Mouse (Mus musculus) right cerebral cortex, postnatal 14 days (tissue): Measurements from ENCODE around the gene Tgfa.
A peak's percentile ranks its signal among the peaks of the same experiment; 100 is the strongest.

ENCODE experiments used
- DNase-seq: peaks from one replicate; pipeline ENCODE4 v3.0.0; 2022

Tgfa gene

DNA sequence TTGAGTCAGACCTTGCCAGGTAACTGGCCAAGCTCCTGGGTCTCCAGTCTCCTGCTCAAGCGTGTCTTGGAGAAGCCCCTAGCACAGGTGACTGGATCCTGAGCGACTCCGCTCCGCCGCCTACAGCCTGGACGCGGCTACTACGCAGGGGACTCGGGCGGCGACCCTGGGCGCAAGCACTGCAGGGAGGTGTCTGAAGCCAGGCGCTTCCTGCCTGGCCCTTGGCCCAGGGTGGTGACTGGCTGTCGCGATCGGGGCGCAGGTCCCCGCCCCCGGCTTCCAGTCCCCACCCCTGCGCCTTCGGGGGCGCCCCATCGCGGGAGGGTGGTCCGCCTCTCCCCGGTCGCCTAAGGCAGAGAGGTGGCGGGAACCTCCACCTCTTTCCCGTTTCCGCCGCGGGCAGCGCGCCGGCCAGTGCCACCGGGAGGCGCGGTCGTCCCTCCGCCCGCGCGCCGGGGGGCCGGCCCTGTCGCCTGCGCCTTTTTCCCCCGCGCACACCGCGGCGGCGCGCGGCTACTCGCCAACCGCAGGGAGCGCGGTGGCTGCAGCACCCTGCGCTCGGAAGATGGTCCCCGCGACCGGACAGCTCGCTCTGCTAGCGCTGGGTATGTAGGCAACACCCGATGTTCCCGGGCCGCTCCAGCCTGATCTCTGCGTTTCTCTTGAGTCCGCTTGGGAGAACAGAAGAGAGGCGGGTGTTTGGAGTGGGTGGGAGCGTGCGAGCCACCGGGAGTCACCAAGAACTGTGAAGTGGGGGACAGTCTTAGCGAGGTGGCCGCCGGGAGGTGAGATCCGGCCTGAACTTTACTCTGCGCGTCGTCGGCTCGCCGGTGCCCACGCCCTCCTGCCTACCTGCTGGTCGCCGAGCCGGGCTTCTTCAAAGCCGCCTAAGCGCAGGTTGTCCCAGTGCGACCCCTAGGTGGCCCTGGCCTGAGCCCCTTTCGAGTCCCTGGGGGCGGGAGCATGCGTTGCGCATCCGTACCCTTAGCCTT, at the start of gene Tgfa:
Gene Tgfa, plus strand, starts transcription at position 283 of the 992 bp plus-strand sequence.
- peak; percentile 61 for DNase-seq

DNA sequence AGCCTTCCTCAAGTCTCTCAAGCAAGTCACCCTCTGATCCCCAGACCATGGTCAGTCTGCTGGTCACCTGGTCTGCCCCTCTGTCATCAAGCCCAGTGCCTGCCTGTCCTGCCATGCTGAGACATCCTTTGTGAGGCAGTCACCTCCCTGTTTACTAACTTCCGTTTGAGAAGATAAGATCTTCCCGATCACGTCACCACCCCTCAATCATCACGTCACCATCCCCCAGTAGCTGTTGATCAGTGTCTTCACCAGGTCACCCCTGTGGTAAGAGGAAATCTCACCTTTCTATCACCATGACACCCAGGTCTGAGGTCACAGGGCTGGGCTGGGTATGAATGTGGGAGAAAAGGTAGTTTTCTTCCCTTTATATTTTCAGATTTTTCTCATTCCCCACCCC, 46.5 kb upstream of the Tgfa start:
- no peak for DNase-seq

DNA sequence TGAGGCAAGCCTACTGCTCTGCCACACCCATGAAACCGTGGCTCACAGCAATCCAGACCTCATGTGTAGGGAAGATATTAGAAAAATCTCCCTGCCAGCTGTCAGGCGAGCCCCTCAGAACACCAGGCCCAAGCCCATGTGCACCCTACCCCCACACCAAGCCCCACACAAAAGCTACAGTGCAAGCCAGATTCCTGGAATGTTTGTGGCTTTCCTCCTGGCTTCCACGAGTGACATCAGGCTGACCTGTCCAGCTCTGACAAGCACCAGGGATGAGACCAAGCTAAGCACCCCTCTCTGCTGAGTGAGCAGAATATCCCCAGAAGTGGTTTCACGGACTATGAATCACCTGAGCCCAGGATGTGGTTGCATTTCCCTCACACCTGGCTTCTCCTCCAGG, 46.0 kb upstream of the Tgfa start:
- no peak for DNase-seq

DNA sequence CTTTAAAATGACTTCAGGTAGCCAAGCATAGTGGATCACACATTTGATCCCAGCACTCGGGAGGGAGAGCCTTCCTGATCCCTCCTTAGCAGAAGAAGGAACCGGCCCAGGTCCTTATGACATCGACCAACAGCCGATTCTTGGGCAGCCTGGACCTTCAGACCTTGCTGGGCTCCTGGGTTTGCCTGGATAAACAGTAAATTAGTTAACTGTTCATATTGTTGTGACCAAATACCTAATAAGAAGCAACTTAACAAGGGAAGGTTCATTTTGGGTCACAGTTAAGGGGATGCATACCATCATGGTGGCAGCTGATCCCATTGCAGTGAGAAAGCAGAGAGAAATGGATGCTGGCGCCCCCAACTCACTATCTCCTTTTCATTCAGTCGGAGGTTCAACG, 42.3 kb upstream of the Tgfa start:
- DNase-seq = no peak

DNA sequence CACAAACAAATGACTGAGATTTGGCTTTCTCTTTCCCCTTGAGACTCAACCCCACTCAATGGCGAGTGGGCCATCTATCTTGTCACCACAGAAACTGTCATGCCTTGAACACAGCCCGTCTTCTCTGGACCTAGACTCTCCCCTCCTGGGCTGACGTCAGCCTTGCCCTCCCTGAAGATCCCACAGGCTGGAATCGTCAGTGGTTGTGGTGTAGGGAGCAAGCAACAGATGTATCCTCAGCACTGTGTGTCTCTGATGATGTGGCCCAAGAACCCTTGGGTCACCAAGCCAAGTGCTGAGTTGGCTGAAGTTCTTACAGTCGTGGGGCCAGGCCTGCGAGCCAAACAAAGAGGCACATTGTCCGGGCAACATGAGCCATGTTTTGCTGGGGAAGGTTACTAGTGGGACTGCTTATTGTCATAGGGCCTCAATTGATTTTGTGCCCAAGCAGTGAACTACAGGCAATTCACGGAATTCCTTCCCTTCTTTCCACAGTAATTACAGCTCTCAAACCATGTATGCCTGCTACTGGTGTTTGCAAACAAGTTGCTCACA, 41.5 kb upstream of the Tgfa start:
- DNase-seq = no peak

DNA sequence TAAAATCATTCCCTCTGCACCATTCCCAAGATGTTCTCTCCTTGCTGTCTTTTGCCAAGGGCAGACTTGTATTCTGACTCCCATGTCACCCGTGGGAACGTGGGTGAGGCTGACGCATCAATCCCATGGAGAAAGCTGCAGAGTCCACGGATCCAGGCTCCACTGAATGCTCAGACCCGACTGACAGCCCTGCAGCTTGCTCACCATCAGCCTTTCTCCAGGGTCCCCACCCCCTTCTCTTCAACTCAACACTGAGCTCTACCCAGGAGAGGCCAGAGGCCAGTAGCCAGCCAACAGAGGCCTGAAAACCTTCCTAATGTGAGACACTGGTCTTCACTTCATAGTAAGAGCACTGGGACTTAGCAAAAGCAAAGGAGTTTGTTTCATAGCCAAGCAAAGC, 41.0 kb upstream of the Tgfa start:
- no peak for DNase-seq

DNA sequence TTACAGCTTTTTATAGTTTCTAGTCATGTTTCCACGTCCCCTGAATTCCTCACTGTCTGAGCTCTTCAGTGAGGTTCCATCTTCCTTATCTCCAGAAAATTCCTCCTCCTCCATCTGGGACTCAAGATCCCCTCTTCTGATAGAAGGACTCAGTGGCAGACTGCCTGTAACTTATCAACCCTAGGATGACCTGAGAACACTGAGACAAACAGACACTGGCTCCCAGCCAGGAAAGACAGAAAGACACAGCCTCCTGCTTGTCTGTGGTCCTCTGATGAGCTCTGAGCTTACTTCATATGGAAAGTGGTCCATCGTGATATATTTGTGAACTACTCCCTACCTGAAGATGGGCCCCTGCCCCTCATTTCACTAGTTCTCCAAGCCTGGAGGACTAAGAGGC, 40.5 kb upstream of the Tgfa start:
- no peak for DNase-seq

DNA sequence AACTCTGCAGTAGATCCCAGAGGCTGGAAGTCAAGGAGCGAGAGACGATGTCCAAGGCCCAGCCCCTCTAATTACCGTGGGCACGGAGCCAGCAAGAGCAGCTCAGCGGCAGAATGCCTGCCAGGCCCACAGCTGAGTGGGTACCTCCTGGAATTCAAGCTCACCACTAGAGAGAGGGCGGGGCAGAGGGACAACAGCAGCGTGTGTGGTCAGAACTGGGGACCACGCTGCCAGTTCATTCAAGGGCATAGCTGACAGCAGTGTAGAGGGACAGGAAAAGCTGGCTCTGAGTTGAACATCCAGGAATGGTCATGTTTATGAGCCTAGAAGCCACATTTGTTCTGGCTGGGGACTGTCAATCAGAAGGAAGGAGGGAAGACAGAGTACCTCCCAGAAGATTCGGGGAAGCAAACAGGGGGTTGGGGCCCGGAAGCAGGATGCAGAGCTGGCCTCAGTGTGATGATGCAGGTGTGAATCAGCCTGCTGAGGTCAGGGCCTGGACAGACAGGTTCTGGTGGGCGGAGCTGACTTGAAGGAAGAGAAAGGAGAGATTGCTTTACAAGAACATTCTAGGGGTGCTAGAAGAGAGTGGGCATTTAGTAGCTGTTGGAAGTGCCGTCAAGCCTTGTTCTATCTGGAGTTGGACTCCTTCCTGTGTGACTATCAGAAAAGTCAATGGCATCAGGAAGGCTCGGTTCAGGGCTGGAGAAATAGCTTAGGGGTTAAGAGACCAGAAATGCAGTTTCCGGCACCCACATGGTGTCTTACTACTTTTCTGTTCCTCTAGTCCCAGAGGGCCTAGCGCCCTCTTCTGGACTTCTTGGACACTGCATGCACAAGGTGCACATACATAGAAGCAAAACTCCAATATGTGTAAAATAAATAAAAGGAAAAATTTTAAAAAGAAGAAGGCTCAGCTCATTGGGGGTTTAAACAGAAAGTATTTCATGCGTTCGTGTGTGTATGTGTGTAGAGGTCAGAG, 37.5 kb upstream of the Tgfa start:
- peak; percentile 33 for DNase-seq

DNA sequence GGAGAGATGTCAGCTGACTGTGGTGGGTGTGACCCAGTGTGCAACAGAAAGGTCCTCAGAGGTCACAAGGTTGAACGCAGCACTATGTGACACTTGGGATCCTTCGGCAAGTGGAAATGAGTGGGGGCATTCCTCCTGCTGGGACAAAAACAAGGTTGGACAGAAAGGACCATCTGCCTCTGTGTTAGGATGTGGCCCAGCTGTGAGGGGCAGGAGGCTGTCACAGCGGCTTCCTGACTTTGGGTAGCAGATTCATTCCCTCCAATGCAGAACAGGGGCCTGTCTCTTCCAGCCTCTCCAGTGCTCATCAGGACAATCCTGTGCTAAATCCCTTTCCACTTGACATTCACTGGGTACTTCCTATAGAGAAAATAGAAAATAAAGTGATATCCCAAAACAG, 34.1 kb upstream of the Tgfa start:
- DNase-seq = no peak

DNA sequence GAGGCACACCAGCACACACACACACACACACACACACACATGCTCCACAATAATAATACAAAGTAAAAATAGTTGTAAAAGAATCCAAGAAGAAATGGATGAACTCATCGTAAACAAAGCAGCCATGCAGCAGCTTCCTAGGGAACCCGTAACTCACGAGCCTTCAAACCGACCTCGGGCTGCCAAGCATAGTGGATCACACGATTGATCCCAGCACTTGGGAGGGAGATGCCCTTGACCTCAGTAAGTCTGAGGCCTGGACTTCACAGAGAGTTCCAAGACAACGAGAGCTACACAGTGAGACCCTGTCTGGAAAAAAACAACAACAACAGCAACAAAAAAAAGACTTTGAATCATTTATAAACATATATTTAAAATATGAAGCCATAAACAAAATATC, 33.4 kb upstream of the Tgfa start:
- DNase-seq = no peak

DNA sequence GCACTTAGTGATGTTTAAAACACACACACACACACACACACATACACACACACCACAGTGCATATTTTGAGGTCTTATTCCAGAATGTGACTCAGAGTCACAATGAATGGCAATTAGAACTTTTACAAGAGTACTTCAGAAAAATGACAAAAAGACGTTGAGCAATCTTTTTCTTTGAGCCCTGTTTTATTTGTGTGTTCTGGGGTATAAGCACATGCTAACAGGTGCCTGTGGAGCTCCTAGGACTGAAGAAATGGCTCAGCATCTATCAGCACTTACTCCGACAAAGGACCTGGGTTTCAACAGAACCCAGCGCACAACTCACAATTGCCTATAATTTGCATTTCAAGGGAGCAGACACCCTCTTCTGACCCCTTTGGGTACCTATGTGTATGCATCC, 31.0 kb upstream of the Tgfa start:
- DNase-seq = no peak

DNA sequence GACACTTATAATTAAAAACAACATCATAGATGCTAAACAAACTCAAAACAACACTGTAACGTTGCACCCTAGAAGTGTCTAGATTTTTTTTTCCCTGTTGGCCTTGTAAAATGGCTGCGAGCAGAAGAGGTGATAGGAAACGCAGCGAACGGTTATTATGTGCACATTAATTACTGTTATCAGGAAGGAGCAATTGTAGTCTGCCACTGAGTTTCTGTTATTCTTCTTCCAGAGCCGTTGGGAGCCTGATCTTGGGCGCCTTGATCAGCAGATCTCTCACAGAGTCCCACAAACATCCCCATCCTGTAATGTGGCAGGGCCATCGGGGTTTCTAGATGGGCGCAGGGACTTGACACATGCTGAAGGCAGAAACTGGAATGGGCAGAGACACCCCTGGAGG, 28.6 kb upstream of the Tgfa start:
- DNase-seq = no peak

DNA sequence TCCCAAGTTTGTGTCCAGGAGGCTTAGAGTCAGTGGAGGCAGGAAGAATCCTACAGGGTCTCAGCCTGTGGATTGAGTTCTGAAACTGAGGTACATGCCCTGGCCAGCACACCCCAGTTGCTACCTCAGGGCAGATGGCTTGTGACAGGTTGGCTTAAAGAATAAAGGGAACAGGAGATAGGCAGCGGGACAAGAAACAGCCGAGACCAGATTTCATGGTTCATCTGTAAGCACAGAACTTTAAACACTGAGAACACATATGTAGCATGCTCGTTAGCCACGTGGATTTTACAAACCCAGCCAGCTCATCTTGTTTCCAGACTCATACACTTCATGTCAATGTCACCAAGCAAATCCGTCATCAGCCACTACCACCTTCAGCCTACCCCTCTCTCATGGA, 27.2 kb upstream of the Tgfa start:
- DNase-seq = no peak

DNA sequence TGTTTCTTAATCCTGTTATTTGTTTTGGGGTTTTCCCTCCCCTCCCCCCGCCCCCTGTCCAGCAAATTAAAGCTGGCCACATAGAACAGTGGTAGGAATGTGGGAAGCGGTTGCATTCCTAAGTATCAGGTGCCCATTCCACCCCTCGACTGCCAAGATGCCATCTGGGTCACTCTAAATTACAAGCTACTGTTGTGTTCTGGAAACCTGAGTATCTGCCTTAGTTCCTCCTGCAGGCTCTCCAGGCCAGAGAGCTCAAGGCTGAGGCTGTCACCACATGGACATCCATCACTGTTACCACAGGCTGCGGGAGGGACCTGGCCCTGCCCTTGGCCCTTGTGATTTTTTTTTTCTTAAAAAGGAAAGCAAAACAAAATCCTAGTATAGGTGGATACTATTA, 25.9 kb upstream of the Tgfa start:
- no peak for DNase-seq

DNA sequence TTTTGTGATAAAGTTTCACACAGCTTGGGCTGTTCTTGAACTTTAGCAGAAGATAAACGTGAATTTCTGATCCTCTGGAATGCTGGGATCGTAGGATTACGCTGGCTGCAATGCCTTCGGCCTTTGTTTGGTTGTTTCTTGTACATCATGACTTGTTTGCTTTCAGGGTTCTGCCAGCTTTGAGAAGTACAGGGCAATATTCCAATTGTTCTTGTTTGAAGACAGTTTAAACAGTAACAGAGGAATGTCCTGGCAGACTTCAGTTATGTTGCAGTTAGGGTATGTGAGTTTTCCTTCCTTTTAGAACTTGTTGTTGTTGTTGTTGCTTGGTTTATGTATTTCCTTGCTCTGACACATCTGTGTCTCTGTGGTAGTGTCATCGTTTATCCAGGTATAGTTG, 18.8 kb upstream of the Tgfa start:
- DNase-seq = no peak

DNA sequence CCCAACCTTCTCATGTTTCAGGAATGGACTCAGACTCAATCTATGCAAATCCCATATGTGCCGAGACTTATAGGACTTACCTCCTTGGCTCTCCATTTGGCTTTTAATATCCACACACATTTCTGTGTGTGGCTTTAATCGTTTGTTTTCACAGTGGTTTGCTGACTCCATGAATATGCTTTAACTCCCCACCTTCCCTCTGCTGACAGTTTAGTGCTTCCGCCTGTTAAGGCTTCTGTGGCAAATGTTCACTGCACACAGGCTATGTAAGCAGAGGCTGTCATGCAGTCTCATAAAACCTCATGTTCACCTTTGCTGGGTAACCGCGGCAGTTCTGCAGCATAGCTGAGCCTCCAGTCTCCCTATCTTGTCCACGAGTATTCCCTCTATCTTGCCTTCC, 18.3 kb upstream of the Tgfa start:
- DNase-seq = no peak

DNA sequence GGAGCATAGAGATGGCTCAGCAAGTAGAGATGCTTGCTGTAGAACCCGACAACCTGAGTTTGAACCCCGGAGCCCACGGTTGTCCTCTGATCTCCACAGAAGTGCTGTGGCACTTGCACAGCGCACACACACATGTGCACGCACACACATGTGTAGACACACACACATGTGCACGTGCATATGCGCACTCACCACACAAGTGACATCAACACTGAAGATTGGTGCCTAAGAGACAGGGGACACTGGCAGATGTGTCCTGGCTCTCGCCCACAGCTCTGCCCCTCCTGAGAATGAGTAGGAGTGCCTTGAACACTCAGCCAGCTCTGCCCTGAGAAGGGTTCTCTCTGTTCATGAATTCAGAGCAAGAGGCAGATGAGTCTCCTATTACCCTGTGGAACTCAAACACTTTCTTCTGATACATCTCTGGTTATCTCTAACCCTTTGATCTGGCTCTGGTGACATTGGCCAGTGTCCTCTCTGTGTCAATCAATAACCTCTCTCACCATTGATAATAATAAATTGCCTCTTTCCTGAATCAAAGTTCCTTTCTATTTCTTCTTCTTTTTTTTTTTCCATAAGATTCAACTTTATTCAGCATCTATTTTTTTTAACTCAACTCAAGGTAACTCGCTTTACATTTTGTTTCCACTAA, 17.6 kb upstream of the Tgfa start:
- DNase-seq = no peak

DNA sequence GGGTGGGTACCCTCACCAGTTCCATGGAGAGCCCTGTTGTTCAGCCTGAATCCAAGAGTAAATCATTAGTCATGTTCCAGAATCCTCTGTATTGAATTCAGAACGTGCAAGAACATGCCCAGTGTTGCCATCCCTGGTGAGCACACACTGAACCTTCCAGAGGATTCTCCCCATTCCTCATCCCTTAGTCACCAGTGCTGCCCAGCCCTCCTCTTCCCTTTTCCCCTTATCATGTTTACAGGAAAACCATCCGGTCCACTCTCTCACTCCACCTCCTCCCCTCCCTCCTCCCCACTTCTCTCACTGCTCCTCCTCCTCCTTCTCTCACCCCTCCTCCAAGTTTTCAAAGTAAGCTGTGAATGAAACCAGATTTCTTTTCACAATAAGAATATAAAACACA, 14.4 kb upstream of the Tgfa start:
- no peak for DNase-seq

DNA sequence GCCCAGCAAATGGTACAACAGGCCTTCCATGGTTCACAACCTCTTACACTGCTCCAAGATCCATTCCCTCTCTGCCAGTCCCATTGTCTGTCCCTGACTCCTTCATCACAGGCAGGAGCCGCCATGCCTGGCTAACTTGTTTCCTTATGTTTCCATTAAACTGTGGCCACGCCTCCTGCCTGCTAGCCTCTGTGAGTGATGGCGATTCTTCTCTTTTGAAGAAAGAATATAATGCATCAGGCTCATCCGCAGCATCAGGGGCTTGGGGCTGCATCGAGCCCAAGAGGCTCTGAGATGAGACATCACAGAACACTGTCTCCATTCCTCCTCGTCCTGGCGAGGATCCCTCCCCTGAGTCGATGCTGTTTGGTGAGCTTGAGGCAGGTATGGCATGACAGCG, 13.0 kb upstream of the Tgfa start:
- no peak for DNase-seq

DNA sequence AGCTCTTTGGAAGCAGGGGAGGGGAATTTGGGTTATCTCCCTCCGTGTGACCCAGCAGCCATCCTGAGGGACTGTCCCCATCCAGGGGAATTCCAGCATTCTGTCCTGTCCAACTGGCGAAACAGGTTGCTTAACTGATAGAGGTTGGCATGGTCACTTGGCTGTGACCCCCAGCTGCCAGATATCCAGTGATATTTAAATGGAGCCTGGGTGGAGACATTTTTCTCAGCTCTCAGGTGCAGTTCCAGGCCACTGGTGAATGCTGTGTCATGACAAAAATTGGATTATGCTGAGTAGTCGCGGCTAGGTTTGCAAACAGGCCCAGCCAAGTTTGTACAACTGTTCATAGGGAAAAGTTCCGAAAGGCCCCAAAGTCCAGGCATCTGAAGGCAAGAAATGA, 12.4 kb upstream of the Tgfa start:
- no peak for DNase-seq

DNA sequence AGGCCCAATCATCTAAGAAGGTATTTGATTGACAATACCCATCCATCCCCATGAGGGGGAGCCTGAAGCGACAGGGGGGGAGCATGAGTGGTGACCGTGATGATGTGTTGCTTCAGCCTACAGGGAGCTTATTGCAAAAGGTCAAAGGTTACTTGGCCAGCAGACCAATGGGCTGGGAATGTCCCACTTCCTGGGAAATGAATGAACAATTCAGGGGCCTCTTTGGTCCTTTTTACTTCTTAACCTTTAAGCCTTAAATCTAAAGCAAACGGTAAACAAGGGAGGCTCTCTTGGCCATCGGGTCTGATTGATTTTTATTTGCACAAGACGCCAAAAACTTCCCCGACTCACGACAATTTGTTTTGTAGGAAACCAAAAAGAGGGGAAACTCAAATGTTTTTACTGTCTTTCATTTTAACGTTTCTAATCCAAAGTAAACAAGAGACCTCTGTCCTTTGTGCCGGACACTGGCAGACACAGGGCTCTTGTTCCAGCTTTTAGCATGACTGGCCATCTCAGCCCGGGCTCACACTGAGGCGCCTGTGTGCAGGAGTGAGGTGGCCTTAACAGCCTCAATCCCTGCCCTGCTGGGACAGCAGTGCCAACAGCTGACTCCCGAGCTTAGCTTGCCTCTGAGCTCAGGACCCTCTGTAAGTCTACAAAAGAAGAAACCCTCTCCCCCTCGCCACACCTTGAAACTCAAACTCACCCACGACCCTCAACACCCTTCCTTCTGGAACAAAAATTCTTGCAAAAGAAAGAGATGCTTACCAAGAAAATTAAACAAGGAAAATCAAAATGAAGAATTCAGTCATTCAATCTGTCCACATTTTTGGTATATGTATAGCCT, 8.7 kb upstream of the Tgfa start:
- DNase-seq = no peak
